Mouse (Mus musculus): ENCODE data around the gene Dab2ip.

The Dab2ip gene

DNA sequence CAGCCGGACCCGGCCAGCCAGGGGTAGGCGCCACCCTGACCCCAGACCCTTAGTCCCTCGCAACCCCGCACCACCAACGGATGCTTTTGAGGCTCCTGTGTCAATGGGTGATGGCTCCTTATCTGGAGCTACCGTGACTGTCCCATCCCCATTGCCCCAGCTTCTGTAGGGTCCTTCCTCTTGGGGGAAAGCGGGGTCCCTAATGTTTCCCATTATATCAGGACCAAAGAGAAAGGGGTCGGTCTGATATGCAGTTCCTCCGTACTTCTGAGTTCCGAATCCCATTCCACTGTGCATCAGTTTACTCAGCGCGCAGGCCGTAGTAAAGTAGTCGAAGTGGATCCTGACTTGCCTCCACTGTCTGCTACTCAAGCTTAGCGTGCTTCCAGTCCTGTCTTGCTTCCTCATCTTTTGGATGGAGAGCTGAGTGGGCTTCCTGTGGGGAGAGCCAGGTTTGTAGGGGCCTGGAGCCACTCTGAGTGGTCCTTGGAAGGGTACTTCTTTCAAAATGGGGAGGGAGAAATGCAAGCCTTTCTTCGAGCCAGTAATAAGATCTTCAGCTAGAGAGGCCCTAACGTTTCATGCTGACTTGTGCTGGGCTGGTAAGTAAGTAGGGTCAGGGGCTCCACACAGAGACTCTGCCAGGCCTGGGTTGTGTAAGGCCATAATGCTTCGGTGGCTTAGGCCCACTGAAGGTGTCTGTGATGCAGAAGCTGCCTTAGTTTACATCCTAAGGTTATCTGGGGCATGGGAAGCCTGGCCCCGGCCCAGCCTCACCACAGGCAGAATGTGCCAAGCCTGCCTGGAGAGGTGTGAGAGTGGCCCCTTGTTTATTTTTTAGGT is 64.4 kb downstream of the Dab2ip start:
- no peak for DNase-seq (ENCODE audit: low spot score)

DNA sequence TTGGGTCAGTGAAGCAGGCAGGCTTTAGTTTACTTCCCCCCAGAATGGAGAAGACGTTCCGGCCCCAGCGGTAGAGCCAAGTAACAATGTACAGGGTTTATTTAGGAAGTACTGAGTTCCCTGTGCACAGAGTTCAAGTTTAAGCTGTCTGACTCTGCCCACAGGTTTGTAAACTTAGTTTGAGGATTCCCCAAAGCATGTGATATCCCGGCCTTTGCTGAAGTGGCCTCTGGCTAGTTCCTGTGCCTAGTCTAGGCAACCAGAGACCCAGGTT is 65.0 kb downstream of the Dab2ip start:
- DNase-seq (ENCODE audit: low spot score): no peak

DNA sequence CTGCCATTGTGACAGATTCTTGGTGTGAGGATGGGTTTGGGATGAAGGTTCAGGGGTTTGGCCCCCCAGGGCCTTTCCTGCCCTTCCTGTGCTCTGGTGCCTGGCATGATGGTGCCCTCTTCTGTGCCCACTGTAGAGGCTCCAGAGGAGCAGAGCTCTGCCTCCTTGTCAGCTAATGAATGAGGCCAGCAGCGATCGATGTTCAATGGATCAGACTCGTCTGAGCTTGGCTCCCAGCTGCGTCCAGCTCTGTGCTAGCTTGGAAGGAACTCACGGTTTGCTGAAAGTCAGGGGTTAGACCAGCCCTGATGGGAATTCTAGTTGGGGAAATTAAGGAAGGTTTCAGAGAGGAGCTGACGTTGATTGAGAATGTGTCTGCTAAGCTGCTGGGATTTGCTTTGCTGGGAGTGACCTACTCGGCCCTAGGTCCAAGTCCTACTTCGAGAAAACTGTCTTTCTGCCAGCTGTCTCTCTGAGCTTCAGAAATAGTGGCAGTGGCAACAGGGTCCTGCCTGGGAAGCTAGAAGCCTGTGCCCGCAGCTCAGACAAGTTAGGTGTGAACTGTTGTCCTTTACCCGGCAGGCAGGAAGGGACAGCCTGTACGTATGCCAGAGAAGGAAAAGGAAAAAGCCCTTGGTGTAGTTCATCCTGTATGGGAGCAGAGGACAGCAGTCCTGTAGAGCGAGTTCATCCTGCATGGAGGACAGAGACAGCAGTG is 65.5 kb downstream of the Dab2ip start:
- no peak for DNase-seq (ENCODE audit: low spot score)

DNA sequence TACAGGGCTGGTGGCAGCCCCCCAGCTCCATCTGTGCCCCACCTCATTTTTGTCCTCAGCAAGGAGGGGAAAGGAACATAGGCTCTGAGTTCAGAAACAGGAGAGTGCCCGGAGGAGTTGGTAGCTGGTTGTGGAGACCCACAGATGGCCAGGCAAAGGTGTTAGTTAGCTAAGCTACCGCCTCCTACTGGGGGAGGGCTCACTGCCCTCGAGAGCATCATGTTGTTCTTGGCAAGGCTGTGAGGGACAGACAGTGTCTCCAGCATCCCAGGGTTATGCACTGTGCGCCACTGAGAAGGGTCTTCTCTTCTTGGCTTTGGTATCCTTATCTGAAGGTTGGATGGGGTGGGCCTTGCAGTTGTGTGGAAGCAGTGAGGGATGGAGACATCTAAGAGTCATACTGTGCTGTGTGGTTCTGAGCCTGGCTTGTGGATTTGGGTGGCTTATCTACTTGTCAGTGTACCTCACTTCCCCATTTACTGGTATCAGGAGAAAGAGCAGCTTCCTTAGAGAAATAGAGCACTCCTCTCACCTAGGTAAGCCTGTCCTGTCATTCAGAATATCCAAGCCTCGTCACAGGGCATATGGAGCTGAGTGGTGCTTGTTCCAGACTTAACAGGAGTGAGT is 66.4 kb downstream of the Dab2ip start:
- no peak for DNase-seq (ENCODE audit: low spot score)

DNA sequence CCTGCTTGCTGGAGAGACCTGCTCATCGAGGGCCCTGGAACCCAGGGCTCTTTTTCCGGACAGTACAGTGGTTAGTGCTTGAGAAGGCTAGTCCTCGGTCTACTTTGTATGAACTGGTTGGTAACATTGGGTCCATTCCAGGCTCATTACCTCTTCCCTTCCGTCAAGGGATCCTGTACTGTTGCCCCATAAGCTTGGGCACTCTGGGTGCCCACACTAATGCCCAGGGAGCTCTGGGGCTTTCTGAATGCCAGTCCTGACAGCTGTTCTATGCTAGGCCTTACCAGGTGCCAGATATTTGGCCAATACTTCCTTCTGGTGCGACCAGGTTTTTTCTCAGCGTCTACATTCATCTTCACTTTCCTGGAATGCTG is 66.9 kb downstream of the Dab2ip start:
- no peak for DNase-seq (ENCODE audit: low spot score)

DNA sequence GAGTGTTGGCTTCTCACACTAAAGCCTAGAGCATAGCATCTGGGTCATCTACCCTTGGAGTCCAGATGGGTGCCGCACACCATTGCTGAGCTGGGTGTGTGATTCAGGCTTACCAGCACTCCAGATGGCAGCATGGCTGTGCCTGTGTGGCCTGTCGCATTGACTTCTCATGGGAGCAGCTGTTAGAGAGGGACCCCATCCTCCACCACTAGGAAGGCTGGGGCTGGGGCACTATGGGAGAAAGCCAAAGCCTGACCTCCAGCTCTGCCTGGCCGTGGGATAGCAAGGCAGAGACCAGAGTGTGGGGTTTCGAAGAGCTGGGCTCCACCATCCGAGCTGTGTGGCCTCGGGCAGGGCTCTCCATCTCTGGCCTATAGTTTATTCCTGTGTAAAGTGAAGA is 67.5 kb downstream of the Dab2ip start:
- no peak for DNase-seq (ENCODE audit: low spot score)

DNA sequence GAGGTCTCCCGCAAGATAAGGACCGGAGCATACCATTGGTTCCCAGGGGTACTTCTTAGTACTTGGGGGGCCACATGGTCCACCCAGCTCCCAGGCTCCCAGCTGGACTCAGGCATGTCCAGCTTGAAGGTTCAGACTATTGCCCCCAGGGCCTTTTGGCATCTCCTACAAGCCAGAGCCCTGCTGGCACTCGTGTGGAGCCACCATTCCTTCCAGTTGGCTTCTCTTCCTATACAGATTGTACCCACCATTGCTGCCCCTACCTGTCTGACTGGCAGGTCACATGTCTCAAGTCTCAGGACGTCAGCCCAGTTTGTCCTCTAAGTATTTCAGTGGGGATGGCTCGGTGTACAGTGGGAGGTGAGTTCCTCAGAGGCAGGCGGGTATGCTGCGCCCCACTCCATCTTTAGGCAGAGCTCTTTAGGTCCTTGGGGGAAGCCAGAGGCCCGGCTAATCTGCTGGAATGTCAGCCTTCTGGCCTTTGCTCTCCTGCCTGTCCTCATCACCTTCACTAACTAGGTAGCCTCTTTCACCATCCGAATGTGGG is 68.2 kb downstream of the Dab2ip start:
- DNase-seq (ENCODE audit: low spot score): no peak

DNA sequence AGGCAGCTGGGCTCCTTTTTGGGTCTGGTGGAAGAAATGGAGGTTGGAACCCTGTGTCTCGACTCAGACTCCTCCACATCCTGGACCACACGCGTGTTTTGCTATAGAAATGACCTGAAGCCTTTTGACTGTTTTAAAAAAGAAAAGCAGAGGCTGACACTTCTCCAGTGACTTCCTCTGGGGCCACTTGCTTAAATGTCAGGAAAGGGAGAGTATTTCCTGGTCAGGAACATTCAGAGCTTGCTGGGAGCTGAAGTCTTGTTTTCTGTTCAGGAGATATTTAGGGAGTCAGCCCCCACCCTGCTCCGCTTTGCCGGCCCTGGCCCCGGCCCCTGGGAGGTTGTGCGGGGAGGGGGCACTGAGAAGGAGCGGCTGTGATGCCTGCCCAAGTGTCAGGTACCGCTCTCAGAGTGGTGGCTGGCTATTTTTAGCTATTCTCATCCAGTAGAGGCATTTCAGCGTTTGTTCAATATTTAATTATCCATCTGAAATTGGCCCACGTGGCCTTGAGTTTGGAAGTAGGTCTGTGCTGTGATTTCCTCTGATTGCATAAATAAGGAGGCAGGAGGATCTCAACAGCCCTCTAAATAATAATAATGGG is 69.3 kb downstream of the Dab2ip start:
- DNase-seq (ENCODE audit: low spot score): no peak

DNA sequence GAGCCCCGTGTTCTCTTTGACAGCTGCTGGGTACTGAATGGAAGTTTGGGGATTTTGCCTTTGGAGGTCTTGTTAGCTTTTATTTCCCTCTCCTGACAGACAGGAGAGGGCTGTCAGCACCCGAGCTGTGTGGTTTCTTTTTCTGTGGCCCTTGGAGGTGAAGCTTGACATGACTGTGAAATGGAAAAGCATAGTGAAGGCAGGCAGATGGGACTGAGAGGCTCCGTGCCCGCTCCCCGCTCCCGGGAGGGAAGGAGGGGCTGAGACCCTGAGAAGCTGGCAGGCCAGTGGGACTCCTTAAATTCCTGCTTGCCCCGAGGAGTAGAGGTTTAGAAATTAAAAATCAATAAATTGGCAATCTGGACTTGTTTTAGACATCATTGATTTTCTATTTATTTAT is 70.0 kb downstream of the Dab2ip start:
- DNase-seq (ENCODE audit: low spot score): no peak

DNA sequence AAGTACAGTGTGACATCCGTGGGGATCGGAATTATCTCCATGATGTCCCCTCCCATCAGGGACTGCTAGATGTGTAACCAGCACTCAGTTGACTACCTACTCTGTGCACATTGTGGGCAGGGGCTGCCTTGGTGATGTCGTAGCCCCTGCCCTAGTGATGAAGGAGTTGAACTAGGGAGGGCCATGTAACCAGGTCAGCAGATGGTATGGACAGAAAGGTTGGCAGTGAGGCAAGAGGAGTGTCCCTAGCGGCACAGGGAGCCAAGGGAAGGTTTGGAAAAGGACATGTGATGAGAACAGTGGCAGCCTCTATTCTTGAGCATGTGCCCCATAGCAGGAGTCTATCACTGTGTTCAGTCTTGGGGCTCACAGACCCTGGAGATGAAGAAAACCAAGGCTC is 70.6 kb downstream of the Dab2ip start:
- no peak for DNase-seq (ENCODE audit: low spot score)

DNA sequence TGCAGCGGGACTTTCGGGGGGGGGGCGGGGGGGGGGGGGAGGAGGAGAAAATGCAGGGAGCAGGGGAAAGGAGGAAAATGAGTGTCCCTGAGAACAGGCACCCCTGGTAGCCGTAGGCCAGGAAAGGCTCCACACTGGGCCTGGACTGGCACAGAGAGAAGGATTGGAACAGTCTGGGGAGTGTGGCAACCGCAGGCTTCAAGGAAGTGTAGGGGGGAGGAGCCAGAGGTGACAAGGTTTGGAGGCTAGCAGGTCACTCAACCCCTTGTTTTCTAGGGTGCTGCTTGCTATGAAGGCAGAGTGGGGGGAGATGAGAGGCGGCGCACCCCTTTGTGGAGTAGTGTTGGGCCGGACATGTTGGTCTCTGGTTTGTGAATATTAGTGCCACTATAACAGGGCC is 71.1 kb downstream of the Dab2ip start:
- DNase-seq (ENCODE audit: low spot score): no peak

DNA sequence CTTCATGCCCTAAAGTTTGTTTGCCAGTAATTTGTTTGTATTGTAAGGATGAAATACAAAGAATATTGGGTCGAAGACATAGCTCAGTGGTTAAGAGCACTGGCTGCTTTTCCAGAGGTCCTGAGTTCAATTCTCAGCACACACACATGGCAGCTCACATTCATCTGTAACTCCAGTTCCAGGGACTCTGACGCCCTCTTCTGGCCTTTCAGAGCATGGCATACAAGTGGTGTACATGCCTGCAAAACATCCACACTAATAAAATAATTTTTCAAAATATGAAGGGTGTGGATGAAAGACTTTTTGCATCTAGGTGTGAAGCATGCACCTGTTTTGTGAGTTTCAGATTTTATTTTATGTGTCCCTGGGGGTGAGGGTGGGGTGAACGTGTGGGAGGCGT is 75.3 kb downstream of the Dab2ip start:
- DNase-seq (ENCODE audit: low spot score): no peak

DNA sequence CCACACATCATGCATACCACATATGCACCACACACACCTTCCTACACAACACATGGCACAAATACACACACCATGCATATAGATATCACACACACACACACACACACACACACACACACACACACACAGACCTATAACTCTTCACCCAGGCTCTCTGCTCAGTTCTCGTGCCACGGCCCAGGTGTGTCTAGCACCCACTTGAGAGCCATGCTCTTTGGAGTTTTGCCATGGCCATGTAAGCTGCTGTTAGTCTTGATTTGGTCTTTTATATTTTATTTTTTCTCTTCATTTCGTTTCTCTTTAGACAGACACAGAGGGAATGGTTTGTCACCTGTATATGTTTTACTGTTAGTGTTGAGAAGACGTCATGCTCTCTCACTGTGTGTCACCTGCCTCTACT is 76.9 kb downstream of the Dab2ip start:
- DNase-seq (ENCODE audit: low spot score): no peak

DNA sequence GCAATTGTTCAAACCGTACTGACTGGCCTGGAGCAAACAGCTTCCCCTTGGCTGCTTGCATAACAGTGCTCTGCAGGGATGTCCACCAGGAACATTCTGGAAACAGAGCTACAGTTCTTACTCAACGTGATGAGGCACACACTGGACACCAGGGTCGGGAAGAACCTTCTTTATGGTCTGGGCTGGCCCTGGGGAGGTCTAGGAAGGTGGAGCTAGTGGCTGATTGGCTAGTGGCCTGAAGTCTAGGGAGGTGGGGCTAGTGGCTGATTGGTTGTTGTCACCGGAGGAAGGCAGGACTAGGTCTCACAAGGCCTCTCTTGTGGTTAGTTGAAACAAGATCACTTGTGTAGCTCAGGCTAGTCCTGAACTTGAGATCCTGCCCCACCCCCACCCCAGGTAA is 77.5 kb downstream of the Dab2ip start:
- DNase-seq (ENCODE audit: low spot score): no peak

DNA sequence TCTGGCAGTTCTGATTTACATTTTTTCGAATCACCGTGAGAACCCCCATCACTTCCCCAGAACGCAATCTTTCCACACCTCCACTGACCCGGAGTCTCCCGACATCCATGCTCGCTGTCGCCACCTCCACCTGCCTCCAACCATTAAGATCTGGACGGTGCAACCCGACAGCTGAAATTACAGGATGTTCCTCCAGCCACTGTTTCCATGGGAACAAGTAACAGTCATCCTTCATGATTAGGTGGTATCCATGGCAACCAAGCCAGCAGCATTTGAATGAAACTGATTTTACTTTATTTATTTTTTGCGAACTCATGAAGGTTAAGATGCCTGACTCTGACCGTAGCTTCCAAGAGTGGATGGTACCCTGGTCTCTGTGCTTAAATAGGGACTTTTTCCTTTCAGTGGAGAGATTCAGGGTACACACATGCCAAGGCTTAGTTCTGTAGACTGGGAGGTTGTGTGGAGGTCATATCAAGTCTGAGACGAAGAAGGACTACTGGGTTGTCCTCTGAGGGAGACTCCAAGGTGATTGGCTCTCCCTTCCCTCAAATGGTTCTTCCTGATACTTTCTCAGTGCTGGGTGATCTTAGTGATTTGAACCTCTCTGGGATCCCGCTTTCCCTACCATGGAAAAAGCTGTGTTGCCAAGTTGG is 79.9 kb downstream of the Dab2ip start:
- DNase-seq (ENCODE audit: low spot score): no peak

DNA sequence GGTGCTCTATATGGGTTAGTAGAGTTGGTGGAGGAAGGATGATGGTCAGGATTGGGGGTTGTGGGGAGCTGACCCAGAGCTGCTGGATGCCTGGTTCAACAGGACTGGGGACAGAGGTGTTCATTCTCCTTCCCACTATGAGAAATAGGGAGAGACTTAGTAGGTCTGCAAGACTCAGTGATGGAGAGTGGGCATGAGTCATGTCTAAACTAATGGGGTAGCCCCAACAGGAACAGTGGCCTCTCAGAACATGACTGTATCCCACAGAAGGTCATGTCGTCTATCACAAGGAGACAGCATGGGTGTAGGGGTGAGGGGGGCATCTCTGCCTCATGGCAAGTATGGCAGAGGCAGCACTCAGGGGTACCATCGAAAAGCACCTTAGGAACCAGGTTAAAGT is 81.7 kb downstream of the Dab2ip start:
- DNase-seq (ENCODE audit: low spot score): no peak

DNA sequence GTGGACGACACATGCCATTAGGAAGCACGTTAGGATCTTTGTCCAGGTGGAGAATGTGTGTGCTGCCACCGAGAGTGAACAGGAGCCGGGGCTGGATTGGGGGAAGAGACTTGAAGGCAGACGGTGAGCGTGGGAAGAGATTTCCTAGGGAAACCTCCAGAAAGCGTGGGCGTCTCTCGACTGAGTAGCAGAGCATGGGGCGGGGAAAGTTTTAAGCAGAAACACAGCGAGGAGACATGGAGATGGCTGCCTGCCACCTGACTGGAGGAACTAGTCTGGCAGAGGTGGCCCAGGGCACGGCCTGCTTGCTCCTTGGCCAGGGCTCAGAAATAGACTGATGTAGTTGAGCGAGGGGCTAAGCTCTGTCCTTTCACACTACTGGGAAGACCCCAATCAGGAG is 82.5 kb downstream of the Dab2ip start:
- no peak for DNase-seq (ENCODE audit: low spot score)

DNA sequence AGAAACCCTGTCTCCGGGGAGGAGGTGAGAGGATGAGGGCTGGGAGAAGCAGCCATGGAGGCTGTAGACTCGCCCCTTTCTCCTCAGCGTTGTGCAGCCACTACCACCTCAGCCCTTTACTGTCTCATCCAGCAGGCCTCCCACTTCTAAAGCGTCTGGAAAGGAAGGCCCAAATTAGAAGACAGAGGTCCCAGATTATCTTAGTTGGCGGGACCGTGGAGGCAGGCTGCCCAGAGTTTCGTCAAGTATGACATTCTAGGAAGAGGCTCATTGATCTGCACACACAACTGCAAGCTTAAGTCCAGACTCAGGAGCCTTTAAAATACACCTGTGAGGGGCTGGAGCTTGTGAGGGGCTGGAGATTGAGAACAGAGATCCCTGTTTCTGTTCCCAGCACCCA is 84.2 kb downstream of the Dab2ip start:
- DNase-seq (ENCODE audit: low spot score): no peak

DNA sequence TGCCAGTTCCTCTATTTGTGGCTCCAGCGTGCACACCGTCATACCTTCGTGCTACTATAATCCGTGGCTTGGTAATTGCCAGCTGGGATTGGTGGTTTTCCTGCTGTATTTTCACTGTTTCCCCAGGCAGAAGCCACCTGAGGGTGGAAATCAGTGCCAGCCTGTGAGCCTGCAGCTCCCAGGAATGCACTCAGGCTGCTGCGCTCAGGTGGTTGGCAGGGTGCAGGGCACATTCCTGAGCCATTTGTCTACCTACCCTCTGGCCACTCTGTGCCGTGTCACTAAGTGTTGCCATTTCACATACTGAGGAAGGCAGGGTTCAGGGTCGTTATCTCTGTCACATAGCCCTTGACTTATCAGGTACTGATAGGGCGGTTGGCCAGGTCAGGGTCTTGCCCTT is 88.5 kb downstream of the Dab2ip start:
- DNase-seq (ENCODE audit: low spot score): no peak

DNA sequence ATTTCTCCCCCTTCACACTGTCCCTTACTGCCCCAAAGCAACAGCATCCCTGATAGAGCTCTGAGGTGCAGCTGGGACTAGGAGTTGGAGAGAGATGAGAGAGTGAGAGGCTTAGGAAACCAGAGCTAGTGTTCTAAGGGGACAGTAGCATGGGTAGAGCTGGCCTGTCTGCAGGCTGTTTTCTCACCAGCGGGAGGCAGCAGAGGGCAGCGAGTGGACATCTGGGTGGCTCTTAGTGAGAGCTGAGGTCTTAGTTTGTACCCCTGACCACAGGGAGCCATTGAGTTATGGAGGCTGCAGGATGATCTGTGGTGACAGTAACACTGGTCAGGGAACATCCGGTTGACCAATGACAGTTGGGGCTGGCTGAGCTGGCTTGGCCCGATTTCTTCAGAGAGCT is 91.6 kb downstream of the Dab2ip start:
- DNase-seq (ENCODE audit: low spot score): peak; percentile 75

DNA sequence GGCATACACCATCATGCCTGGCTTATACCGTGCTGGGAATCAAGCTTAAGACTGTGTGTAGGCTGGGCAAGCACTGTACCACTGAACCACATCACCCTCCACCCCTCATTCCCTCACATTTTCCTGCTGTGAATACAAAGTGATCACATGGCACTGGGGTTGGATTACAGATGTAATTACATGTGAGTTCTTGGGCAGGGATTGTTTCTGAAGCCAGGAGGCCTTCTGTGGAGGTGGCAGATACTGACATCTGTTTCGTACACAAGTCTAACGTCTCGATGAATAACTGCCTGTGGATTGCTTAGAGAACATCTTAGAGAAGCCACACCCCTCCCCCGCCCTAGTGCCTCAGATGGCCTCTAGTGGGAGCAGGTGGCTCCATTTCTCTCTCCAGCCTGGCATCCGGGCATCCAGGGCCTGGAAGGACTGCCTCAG is 93.2 kb downstream of the Dab2ip start:
- DNase-seq (ENCODE audit: low spot score): no peak

DNA sequence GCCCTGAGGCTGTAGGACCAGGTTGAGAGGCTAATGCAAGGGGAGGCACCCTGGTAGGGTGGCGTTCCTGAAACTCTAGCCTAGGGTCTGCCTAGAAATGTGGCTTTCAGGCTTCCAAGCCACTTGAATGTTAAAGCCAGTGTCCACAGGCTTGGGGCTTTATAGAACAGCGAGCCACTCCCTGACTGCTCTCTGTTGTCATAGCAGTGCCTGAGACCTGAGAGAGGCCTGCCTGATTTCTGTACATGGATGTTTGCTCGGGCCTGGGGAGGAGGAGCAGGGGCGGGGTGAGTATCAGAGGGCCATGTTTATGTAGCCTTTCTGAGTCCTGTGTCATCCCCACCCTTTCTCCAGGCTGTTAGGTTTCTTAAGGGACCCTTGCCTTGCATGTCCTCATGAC is 94.9 kb downstream of the Dab2ip start:
- DNase-seq (ENCODE audit: low spot score): no peak

Data from urinary bladder, postnatal 10 days (tissue).